Mouse (Mus musculus) liver, adult 2 months (tissue): ENCODE results near the gene Gm15155. TPM values are rescaled to one million over a fixed set of nuclear protein-coding genes. Genes with fewer than 3 reads are reported as not detected.
A peak's percentile ranks its signal among the peaks of the same experiment; 100 is the strongest.
"Not testable (repeated sequence)": the region's sequence is repeated elsewhere in the genome, so short reads cannot be mapped to it uniquely, and the experiment has no call there.

ENCODE experiments used
- DNase-seq: peaks from one replicate; pipeline ENCODE4 v3.0.0-alpha.2; 2011; ENCODE audit warnings: low read depth, low spot score; ENCODE audit errors: extremely low read depth
- H3K27ac ChIP-seq: fragments of 200-500 bp; replicated peaks from 2 replicates; pipeline ENCODE4 v1.5.1; 2012; ENCODE audit warnings: low read depth, mild to moderate bottlenecking, control low read depth, inconsistent platforms, low read length; ENCODE audit not compliant: insufficient read depth
- H3K27me3 ChIP-seq: fragments of 200-500 bp; 2 replicates; pipeline ENCODE4 v1.6.1; 2012; ENCODE audit warnings: mild to moderate bottlenecking, moderate library complexity, low read length, inconsistent platforms; ENCODE audit not compliant: control insufficient read depth, insufficient read depth
- H3K36me3 ChIP-seq: fragments of 200-500 bp; 2 replicates; pipeline ENCODE4 v1.6.1; 2012; ENCODE audit warnings: low read length, inconsistent platforms; ENCODE audit not compliant: control insufficient read depth, insufficient read depth
- H3K4me1 ChIP-seq: fragments of 200-500 bp; 2 replicates; pipeline ENCODE4 v1.6.1; 2011; ENCODE audit warnings: low read length; ENCODE audit not compliant: control insufficient read depth, insufficient read depth
- H3K4me3 ChIP-seq: fragments of 200-500 bp; 2 replicates; pipeline ENCODE4 v1.5.1; 2011; ENCODE audit warnings: low read depth, mild to moderate bottlenecking, control low read depth, low read length, moderate library complexity; ENCODE audit not compliant: insufficient read depth
- H3K79me2 ChIP-seq: fragments of 200-500 bp; 2 replicates; pipeline ENCODE4 v1.6.1; 2012; ENCODE audit warnings: inconsistent platforms, mild to moderate bottlenecking, low read length, moderate library complexity; ENCODE audit not compliant: control insufficient read depth, insufficient read depth
- H3K9ac ChIP-seq: fragments of 200-500 bp; 2 replicates; pipeline ENCODE4 v1.6.1; 2012; ENCODE audit warnings: low read depth, mild to moderate bottlenecking, control low read depth, inconsistent platforms, low read length
- CTCF ChIP-seq: fragments of 200-500 bp; IDR thresholded peaks from 2 replicates; pipeline ENCODE4 v1.5.1; 2011; ENCODE audit warnings: low read depth, low read length, control low read depth
- POLR2A ChIP-seq: fragments of 200-500 bp; IDR thresholded peaks from 2 replicates; pipeline ENCODE4 v1.6.1; 2011; ENCODE audit warnings: low read length, control low read depth; ENCODE audit not compliant: insufficient read depth; ENCODE audit errors: extremely low read depth
- WGBS: fragments of 180-500 bp; shearing (Covaris S2); methylation state at CpG from one replicate; pipeline ENCODE4 v1.1.7; 2018; 5-methylcytosine and 5-hydroxymethylcytosine counted together
- polyA plus RNA-seq: library from polyadenylated mRNA; depleted of rRNA; stranded (reverse); fragments of >200 nt; gene quantifications from 2 replicates; pipeline ENCODE4 v1.2.3, GENCODE M21; 2012
- total RNA-seq: library from RNA; depleted of rRNA; stranded (reverse); fragments of >200 nt; gene quantifications from 2 replicates; pipeline ENCODE4 v1.2.3, GENCODE M21; 2014

Gm15155 gene
- total and polyA plus RNA-seq, 2 experiments = not detected

- no peak overlapping the region for H3K4me3 ChIP-seq
- 4% methylated on average over 13 of the region's 13 CpGs for WGBS
- H3K4me1 ChIP-seq = no peaks in the 10 kb centered on the region
- H3K79me2 ChIP-seq = no peaks in the 10 kb centered on the region
- H3K27ac ChIP-seq = no peak overlapping the region
- no peak for DNase-seq
- no peak overlapping the region for H3K9ac ChIP-seq
- TF ChIP-seq CTCF (no peak), POLR2A (no peak)
- no peaks in the 10 kb centered on the region for H3K36me3 ChIP-seq
- H3K27me3 ChIP-seq = peaks cover 4% of the 10 kb centered on the region; the same call in 1 of the 2 replicates
Measured at GRCm38 (mm10) chrX:155625671-155626196, 1.2 kb downstream of the Gm15155 start.

GRCm38 (mm10) chrX:155643975-155644374 is 19.4 kb downstream of the Gm15155 start:
- Histone ChIP-seq H3K27ac (no peak overlapping the region), H3K9ac (no peak overlapping the region), H3K4me1 (no peaks in the 10 kb centered on the region), H3K27me3 (no peaks in the 10 kb centered on the region), H3K4me3 (no peak overlapping the region), H3K79me2 (no peaks in the 10 kb centered on the region), H3K36me3 (no peaks in the 10 kb centered on the region)
- peak; percentile 0 for DNase-seq
- WGBS = 6% methylated on average over 1 of the region's 1 CpGs
- TF ChIP-seq POLR2A (no peak), CTCF (0 out of 2 replicates have a peak, but pooled peaks have one; percentile 14)

GRCm38 (mm10) chrX:155645975-155646374 is 21.4 kb downstream of the Gm15155 start:
- no peaks in the 10 kb centered on the region for H3K27me3 ChIP-seq
- H3K27ac ChIP-seq = no peak overlapping the region
- no peaks in the 10 kb centered on the region for H3K4me1 ChIP-seq
- no peaks in the 10 kb centered on the region for H3K36me3 ChIP-seq
- no peaks in the 10 kb centered on the region for H3K79me2 ChIP-seq
- TF ChIP-seq POLR2A = no peak
- TF ChIP-seq CTCF = no peak
- 78% methylated on average over 3 of the region's 3 CpGs for WGBS
- H3K9ac ChIP-seq = no peak overlapping the region
- no peak overlapping the region for H3K4me3 ChIP-seq
- DNase-seq = no peak

GRCm38 (mm10) chrX:155657971-155658370 is 33.4 kb downstream of the Gm15155 start:
- no peak overlapping the region for H3K27ac ChIP-seq
- TF ChIP-seq POLR2A = no peak
- TF ChIP-seq CTCF = no peak
- H3K36me3 ChIP-seq = no peaks in the 10 kb centered on the region
- no peak overlapping the region for H3K4me3 ChIP-seq
- DNase-seq = no peak
- WGBS = 69% methylated on average over 1 of the region's 1 CpGs
- no peaks in the 10 kb centered on the region for H3K79me2 ChIP-seq
- H3K9ac ChIP-seq = no peak overlapping the region
- H3K4me1 ChIP-seq = no peaks in the 10 kb centered on the region
- H3K27me3 ChIP-seq = no peaks in the 10 kb centered on the region

- H3K27me3 ChIP-seq, H3K9ac ChIP-seq, DNase-seq, H3K79me2 ChIP-seq, H3K4me3 ChIP-seq, H3K27ac ChIP-seq, H3K4me1 ChIP-seq, H3K36me3 ChIP-seq: not testable (repeated sequence)
- 95% methylated on average over 1 of the region's 1 CpGs for WGBS
Measured at GRCm38 (mm10) chrX:155690440-155690839, 65.9 kb downstream of the Gm15155 start.

- TF ChIP-seq CTCF = no peak
- TF ChIP-seq POLR2A = no peak
- no peak for DNase-seq
- Histone ChIP-seq H3K4me3 (no peak overlapping the region), H3K27me3 (no peaks in the 10 kb centered on the region), H3K36me3 (no peaks in the 10 kb centered on the region), H3K4me1 (no peaks in the 10 kb centered on the region), H3K79me2 (no peaks in the 10 kb centered on the region), H3K9ac (no peak overlapping the region), H3K27ac (no peak overlapping the region)
- whole genome bisulfite sequencing = 71% methylated on average over 3 of the region's 3 CpGs
Measured at GRCm38 (mm10) chrX:155724157-155724556, 99.6 kb downstream of the Gm15155 start.
